Mouse (Mus musculus) kidney, adult 2 months (tissue): Measurements from ENCODE around the gene Pik3ca.

ENCODE experiments used
- CTCF ChIP-seq: fragments of 200-500 bp; conservative IDR thresholded peaks from 2 replicates; pipeline ENCODE4 v1.5.1; 2011; ENCODE audit warnings: low read depth, mild to moderate bottlenecking, control low read depth, low read length, moderate library complexity, mixed read lengths; ENCODE audit not compliant: insufficient read depth, insufficient read length
- POLR2A ChIP-seq: fragments of 200-500 bp; IDR thresholded peaks from one replicate; pipeline ENCODE4 v1.6.1; 2011; ENCODE audit warnings: low read depth, low read length, control low read depth

- TF ChIP-seq CTCF (peak; percentile 37), POLR2A (no peak)
These were observed 44.2 kb downstream of the Pik3ca start for GRCm38 (mm10) chr3:32441710-32442109.
